Mouse (Mus musculus): Measurements from ENCODE around the gene Kpna1.

- TF ChIP-seq POLR2A (IDR thresholded peaks at IDR 0.05; ENCODE audit: borderline replicate concordance, control insufficient read depth, low read depth, low read length) (no peak), CTCF (IDR thresholded peaks at IDR 0.05; ENCODE audit: control insufficient read depth, insufficient read depth, low read length) (no peak)
These were observed 64.5 kb downstream of the Kpna1 start for GRCm38 (mm10) chr16:36043073-36043472.
